Mouse (Mus musculus) lung, embryonic 14.5 days (tissue): ENCODE results near the gene Rela. TPM values are rescaled to one million over a fixed set of nuclear protein-coding genes. Genes with fewer than 3 reads are reported as not detected.

ENCODE experiments used
- ATAC-seq: fragments of 200-750 bp; cut with Nextera tagmentation; 2 replicates; pipeline ENCODE4 v1.8.0; 2017; ENCODE audit warnings: mild to moderate bottlenecking, moderate TSS enrichment, moderate library complexity; ENCODE audit not compliant: insufficient read depth
- DNase-seq: peaks from one replicate; pipeline ENCODE4 v3.0.0-alpha.2; 2015
- H3K27ac ChIP-seq: fragments of 300-500 bp; sonication (generic); 2 replicates; pipeline ENCODE4 v1.5.1; 2014; ENCODE audit warnings: low read depth, mild to moderate bottlenecking, moderate library complexity
- H3K27me3 ChIP-seq: fragments of 300-500 bp; sonication (generic); 2 replicates; pipeline ENCODE4 v1.6.1; 2014; ENCODE audit warnings: low read length, control low read depth; ENCODE audit not compliant: insufficient read depth
- H3K36me3 ChIP-seq: fragments of 300-500 bp; sonication (generic); 2 replicates; pipeline ENCODE4 v1.6.1; 2014; ENCODE audit warnings: control low read depth; ENCODE audit not compliant: insufficient read depth
- H3K4me1 ChIP-seq: fragments of 300-500 bp; sonication (generic); 2 replicates; pipeline ENCODE4 v1.6.1; 2014; ENCODE audit warnings: antibody characterized with exemption, control low read depth; ENCODE audit not compliant: insufficient read depth
- H3K4me2 ChIP-seq: fragments of 300-500 bp; sonication (generic); 2 replicates; pipeline ENCODE4 v1.6.1; 2014; ENCODE audit warnings: mild to moderate bottlenecking
- H3K4me3 ChIP-seq: fragments of 300-500 bp; sonication (generic); 2 replicates; pipeline ENCODE4 v1.5.1; 2014; ENCODE audit warnings: low read depth, low read length
- H3K9ac ChIP-seq: fragments of 300-500 bp; sonication (generic); 2 replicates; pipeline ENCODE4 v1.6.1; 2014
- H3K9me3 ChIP-seq: fragments of 300-500 bp; sonication (generic); 2 replicates; pipeline ENCODE4 v1.6.1; 2016; ENCODE audit warnings: low read depth, low read length, control low read depth
- CTCF ChIP-seq: IDR thresholded peaks from 2 replicates; pipeline ENCODE4 v1.5.1; 2016; ENCODE audit warnings: antibody characterized with exemption, low read depth
- WGBS: fragments of 180-500 bp; shearing (Covaris S2); extraction: QIAGEN DNeasy Blood & Tissue Kit; methylation state at CpG from one replicate; pipeline ENCODE4 v1.1.7; 2014; 5-methylcytosine and 5-hydroxymethylcytosine counted together
- polyA plus RNA-seq: library from polyadenylated mRNA; unstranded; fragments of >200 nt; fragmentation: Nextera tagmentation; extraction: Ambion mirVana; gene quantifications from 2 replicates; pipeline ENCODE4 v1.2.1, GENCODE M21; 2014

Gene Rela
- polyA plus RNA-seq, 1 experiment from 2014 or later: 52.3 TPM

DNA sequence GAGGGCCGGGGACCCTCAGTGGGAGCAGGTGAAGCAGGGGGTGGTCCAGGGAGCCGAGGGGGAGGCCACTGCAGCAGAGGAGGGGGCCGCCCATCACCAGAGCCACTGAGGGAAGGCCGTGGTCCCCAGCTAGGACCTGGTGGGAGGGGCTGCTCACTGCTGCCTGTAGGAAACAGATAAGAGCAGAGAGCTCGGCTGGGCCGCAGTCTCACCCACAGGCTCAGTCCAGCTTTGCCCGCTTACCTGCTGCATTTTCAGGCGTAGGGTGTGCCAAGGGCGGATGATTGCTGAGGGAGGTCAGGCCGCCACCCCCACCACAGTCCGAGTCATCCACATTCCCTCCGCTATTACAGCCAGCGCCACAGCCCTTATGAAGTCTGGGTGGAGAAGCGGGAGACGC lies 28.2 kb downstream of the Rela start:
- Histone ChIP-seq H3K27me3 (no peaks in the 10 kb centered on the region), H3K9me3 (no peaks in the 10 kb centered on the region), H3K9ac (no peak overlapping the region), H3K36me3 (peaks cover 43% of the 10 kb centered on the region), H3K4me1 (peaks cover 5% of the 10 kb centered on the region; the same call in 1 of the 2 replicates), H3K27ac (no peak overlapping the region), H3K4me2 (no peak overlapping the region), H3K4me3 (no peak overlapping the region)
- DNase-seq (no peak), ATAC-seq (no peak)
- WGBS: 83% methylated on average over 15 of the region's 15 CpGs
- TF ChIP-seq CTCF: no peak

GRCm38 (mm10) chr19:5666386-5666785 lies 29.1 kb downstream of the Rela start:
- Histone ChIP-seq H3K4me1 (peaks cover 5% of the 10 kb centered on the region; the same call in 1 of the 2 replicates), H3K9me3 (no peaks in the 10 kb centered on the region), H3K27me3 (no peaks in the 10 kb centered on the region), H3K36me3 (peaks cover 48% of the 10 kb centered on the region), H3K9ac (no peak overlapping the region), H3K4me3 (no peak overlapping the region), H3K27ac (no peak overlapping the region), H3K4me2 (no peak overlapping the region)
- ATAC-seq: no peak
- DNase-seq: no peak
- TF ChIP-seq CTCF: no peak
- 86% methylated on average over 18 of the region's 18 CpGs for WGBS

GRCm38 (mm10) chr19:5668372-5668771 lies 31.1 kb downstream of the Rela start:
- no peak overlapping the region for H3K9ac ChIP-seq
- 82% methylated on average over 4 of the region's 4 CpGs for WGBS
- DNase-seq (no peak), ATAC-seq (no peak)
- H3K27me3 ChIP-seq: no peaks in the 10 kb centered on the region
- H3K4me3 ChIP-seq: no peak overlapping the region
- no peak for TF ChIP-seq CTCF
- no peak overlapping the region for H3K4me2 ChIP-seq
- H3K4me1 ChIP-seq: no peaks in the 10 kb centered on the region; the same call in 1 of the 2 replicates
- no peak overlapping the region for H3K27ac ChIP-seq
- no peaks in the 10 kb centered on the region for H3K9me3 ChIP-seq
- H3K36me3 ChIP-seq: peaks cover 68% of the 10 kb centered on the region

GRCm38 (mm10) chr19:5680432-5680831 lies 43.1 kb downstream of the Rela start:
- no peak for DNase-seq
- Histone ChIP-seq H3K9me3 (no peaks in the 10 kb centered on the region), H3K36me3 (peaks cover 94% of the 10 kb centered on the region), H3K27me3 (no peaks in the 10 kb centered on the region), H3K4me1 (no peaks in the 10 kb centered on the region), H3K4me2 (no peak overlapping the region), H3K9ac (no peak overlapping the region), H3K4me3 (no peak overlapping the region), H3K27ac (no peak overlapping the region)
- 77% methylated on average over 4 of the region's 4 CpGs for WGBS
- no peak; the same call in 1 of the 2 replicates for ATAC-seq
- no peak for TF ChIP-seq CTCF

DNA sequence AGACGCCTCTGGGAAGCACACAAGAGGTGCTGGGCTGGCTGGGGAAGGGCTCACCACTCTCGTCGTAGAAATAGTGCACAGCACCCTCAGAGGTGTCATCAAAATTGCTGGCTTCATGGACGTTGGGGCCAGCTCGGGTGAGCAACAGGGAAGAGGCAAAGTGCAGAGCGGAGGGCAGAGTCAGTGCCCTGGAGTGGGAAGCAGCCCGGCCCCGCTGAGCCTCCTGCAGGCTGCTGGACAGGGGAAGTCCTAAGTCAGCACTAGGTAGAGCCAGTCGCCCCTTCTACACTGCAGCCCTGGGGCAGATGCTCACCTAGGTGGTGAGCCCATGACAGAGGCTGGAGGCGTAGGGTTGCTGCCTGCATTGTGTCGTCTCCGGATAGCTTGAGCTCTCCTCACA lies 47.0 kb downstream of the Rela start:
- Histone ChIP-seq H3K36me3 (peaks cover 73% of the 10 kb centered on the region), H3K9ac (no peak overlapping the region), H3K4me3 (no peak overlapping the region), H3K27me3 (no peaks in the 10 kb centered on the region), H3K4me1 (0 out of 2 replicates have a peak, but pooled peaks cover 4% of the 10 kb centered on the region), H3K4me2 (no peak overlapping the region), H3K27ac (no peak overlapping the region), H3K9me3 (no peaks in the 10 kb centered on the region)
- DNase-seq (no peak), ATAC-seq (no peak)
- 90% methylated on average over 12 of the region's 12 CpGs for WGBS
- no peak for TF ChIP-seq CTCF

GRCm38 (mm10) chr19:5684985-5685384 lies 47.7 kb downstream of the Rela start:
- H3K9me3 ChIP-seq: no peaks in the 10 kb centered on the region
- no peak for ATAC-seq
- no peak for TF ChIP-seq CTCF
- H3K4me2 ChIP-seq: no peak overlapping the region
- no peak overlapping the region for H3K4me3 ChIP-seq
- no peak overlapping the region for H3K9ac ChIP-seq
- DNase-seq: no peak
- WGBS: 91% methylated on average over 13 of the region's 13 CpGs
- 0 out of 2 replicates have a peak, but pooled peaks cover 4% of the 10 kb centered on the region for H3K4me1 ChIP-seq
- H3K36me3 ChIP-seq: peaks cover 66% of the 10 kb centered on the region
- H3K27ac ChIP-seq: no peak overlapping the region
- no peaks in the 10 kb centered on the region for H3K27me3 ChIP-seq

DNA sequence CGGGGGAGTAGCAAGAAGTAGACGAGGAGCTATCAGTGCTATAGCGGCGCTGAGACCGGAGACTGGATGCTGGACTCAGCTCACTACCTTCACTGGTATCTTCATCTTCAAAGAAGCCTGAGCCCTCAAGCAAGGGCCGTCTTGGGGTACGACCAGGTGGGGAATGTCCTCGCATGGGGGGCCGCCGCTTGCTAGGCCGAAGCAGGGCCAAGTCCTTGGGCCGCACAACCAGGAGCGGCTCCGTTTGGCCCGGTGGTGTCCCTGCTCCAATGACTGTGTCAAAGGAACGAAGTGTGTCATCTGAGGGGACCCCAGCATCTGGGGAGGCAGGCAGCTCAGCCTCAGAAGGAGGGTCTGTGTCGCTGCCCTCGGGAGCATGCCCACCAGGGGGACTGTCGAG lies 48.1 kb downstream of the Rela start:
- TF ChIP-seq CTCF: no peak
- Histone ChIP-seq H3K4me1 (peaks cover 7% of the 10 kb centered on the region; the same call in 1 of the 2 replicates), H3K36me3 (peaks cover 62% of the 10 kb centered on the region), H3K9ac (no peak overlapping the region), H3K27ac (no peak overlapping the region), H3K27me3 (no peaks in the 10 kb centered on the region), H3K4me3 (no peak overlapping the region), H3K9me3 (no peaks in the 10 kb centered on the region), H3K4me2 (no peak overlapping the region)
- 91% methylated on average over 19 of the region's 19 CpGs for WGBS
- ATAC-seq (no peak), DNase-seq (no peak)

GRCm38 (mm10) chr19:5685861-5686260 lies 48.6 kb downstream of the Rela start:
- Histone ChIP-seq H3K4me3 (no peak overlapping the region), H3K9ac (no peak overlapping the region), H3K4me1 (peaks cover 11% of the 10 kb centered on the region; the same call in 1 of the 2 replicates), H3K36me3 (peaks cover 62% of the 10 kb centered on the region), H3K9me3 (no peaks in the 10 kb centered on the region), H3K27ac (no peak overlapping the region), H3K4me2 (no peak overlapping the region), H3K27me3 (no peaks in the 10 kb centered on the region)
- DNase-seq (no peak), ATAC-seq (no peak)
- TF ChIP-seq CTCF: no peak
- WGBS: 92% methylated on average over 11 of the region's 11 CpGs
